Mouse (Mus musculus): ENCODE data around the gene D5Ertd579e.

DNA sequence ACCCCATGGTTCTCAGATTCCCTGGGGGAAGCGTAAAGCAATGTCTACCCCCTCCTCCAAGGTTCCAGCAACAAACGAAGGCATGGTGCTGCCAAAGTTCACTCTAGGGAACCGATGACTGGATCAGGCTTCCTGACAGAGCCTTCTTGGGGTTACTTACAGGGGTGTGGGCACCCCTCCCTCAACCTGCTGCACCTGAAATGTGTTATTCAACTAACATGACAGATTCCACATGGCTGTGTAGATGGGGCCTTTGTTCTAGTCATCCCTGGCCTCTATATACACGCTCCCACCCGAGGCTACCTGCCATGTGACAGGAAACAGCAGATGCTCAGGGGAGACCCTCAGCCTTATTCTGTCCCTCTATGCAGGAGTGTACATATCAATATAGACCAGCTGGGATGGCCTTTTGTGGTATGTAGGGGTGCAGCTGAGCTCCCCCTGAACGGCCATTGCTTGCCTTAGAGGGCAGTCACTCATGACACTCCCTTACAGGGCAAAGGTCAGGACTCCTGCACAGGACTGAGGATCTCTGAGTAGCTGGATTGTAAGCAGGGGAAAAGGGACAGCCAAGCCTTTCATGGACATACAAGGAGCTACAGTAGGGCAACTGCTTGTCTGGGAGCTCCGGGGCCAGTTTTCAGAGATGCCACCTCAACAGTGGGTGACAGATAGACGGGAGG, 32.7 kb upstream of the D5Ertd579e start:
- no peak for TF ChIP-seq CTCF (IDR thresholded peaks at IDR 0.05; ENCODE audit: insufficient read depth, low read depth, low read length)
- no peak for TF ChIP-seq POLR2A (IDR thresholded peaks at IDR 0.05; ENCODE audit: insufficient read depth, low read depth, low read length)
